Mouse (Mus musculus) megakaryocyte-erythroid progenitor cell, adult 5-6 weeks (primary cell): ENCODE results near the gene Grid1. TPM values are rescaled to one million over a fixed set of nuclear protein-coding genes. Genes with fewer than 3 reads are reported as not detected.

Experiments used
- ATAC-seq: replicated peaks from 2 replicates; pipeline ENCODE4 v1.8.0; 2016; ENCODE audit warnings: mild to moderate bottlenecking, inconsistent platforms; ENCODE audit not compliant: severe bottlenecking, poor library complexity, low FRiP score, low TSS enrichment
- total RNA-seq, 2 experiments: library from RNA; stranded (forward) in 1 of 2; stranded (reverse) in 1 of 2; fragments of 200-1000, 215-1000 nt in 1 of 2; fragments of >200 nt in 1 of 2; fragmentation: Nextera tagmentation in 1 of 2; gene quantifications; 2 replicates each; pipeline ENCODE4 v1.2.3; 2014 to 2017

Grid1 gene
- total RNA-seq, 2 experiments from 2014 or later, result not detected

DNA sequence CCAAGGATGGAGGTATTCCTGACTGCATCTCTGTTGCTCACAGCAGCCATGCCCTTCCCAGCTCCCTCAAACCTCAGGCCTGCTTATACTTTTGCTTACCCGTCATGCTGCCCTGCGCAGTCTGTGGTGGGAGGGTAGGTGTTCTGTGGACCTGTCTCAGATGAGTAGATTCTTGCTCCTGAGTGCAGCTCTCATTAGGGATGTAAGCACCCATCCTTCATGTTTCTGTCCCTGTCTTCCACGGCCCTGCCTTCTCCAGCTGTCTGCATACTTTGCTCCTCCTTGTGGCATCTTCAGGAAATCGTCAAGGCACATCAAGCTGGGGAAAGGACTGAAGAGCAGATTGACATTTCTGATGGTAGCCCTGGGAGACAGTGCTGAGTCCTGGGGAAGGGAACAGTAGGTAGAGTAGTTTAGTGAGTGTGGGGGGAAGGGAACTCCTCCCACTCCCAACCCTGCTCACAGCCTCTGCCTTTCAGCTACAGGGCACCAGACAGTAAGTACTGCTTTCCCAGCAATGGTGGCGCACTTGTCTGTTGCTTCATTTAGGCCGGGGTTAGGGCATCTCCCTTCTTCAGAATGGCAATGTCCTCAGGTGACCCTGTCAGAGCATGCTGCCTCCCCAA lies 273.8 kb downstream of the Grid1 start:
- ATAC-seq, result no peak

DNA sequence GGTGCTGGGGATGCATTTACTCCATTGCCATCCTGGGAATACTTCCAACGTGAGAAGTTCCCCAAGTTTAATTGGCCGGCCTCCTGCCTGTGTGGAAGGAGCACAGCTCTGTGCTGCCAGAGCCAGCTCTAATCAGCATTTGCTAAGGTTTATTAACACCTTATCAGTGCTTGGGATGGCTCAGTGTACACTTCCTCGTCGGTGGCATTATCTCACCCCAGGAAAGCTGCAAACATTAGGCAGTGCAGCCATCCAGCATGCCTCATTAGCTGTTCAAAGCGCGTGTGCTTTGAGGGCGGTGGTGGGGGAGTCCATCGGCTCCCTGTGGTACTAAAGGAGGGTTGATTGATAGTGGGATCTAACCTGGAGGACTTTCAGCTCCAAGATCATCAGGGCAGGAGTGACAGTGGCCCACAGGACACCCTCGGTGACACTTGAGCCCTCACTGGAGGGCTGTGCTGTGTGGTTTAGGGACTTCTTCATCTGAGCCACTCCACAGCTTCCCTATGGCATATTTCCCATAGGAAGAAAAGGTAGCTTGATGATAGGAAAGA lies 275.7 kb downstream of the Grid1 start:
- no peak for ATAC-seq

DNA sequence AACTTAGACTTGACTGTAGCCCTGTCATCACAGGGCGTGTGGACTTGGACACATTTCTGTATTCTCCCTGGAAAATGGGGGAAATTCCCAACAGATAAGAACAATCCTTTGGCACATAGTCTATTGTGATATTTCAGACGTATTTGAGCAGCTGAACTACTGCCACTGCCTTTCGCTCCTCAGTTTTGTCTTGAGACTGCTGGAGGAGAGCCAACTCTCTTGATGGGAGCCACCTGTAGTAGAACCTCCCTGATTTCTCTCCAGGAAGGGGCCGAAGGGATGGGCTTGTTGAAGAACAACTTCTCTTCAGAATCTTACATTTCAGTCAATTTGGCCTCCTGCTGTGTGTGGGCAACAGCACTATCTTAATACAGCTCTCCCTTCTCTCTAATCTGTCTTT lies 276.2 kb downstream of the Grid1 start:
- ATAC-seq, result no peak

DNA sequence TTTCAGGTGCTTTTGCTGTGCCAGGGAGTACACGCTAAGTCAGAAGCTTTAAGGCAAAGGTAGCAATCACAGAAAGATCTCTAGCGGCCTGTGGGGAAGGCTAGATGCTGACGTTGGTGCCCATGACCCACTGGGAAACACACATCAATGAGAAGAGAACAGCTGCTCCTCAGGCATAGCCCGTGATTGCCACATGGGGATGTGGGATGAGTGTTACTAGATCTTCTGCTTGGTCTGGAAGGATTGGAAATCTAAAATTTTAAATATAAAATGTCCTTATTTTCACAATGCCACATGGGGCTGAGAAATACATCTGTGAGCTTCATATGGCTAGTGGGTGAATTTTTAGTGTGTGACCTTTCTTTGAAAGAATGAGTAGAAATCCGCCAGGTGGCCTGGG lies 277.3 kb downstream of the Grid1 start:
- no peak for ATAC-seq

DNA sequence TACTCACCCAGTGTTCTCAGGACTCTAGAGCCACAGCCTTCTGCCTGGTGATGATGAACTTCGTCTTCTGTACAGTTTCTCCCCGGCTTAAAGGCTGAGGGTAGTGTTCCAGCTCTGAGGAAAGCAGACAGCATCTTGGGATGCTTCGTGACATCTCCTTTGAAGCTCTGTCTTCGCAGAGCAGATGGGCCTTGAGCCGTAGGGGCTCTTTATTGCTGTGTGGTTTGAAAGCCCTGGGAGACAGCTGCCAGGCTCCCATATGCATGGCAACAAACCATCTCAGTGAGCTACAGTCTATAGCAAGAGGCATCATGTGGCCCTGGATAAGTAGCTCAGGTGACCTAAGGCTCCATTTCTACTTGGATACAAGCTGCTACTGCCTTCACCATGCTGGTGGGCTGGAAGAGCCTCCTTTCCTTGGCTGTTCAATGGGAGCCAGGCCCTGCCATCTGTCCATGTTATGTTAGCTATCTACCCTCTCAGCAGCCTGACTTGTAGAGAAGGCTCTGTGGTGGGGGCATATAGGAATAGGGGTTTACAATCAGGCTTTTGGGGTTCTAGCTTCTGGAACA lies 283.8 kb downstream of the Grid1 start:
- ATAC-seq, result no peak

DNA sequence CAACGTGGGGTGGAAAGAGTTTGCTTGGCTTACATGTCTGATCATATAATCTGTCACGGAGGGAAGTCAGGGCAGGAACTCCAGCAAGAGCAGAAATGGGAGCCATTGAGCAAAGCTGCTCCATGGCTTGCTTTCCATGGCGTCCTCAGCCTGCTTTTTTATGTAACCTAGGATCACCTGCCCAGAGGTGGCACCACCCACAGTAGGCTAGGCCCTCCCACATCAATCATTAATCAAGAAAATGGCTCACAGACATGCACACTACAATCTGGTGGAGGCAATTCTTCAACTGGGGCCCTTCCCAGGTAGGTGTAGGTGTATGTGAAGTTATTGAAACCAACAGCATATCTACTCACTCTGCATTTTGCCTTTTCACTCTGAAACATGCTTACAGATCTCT lies 287.7 kb downstream of the Grid1 start:
- ATAC-seq, result no peak

DNA sequence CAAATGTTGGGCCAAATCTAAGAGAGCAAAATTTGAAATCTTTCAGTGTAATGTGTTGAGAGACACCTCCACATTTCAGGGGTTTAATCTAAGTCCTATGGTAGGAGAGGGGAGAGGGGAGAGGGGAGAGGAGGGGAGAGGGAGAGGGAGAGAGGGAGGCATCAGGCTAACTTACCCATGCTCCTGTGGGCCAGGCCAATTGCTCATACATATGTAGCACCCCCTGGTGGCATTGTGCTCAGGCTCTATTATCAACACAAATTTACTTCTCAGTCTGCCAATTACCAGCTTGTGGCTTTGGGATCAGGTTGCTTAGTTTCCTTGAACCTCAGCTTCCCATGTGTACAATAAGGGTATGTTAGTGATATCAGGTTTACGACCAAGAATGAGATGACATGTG lies 291.0 kb downstream of the Grid1 start:
- no peak for ATAC-seq

DNA sequence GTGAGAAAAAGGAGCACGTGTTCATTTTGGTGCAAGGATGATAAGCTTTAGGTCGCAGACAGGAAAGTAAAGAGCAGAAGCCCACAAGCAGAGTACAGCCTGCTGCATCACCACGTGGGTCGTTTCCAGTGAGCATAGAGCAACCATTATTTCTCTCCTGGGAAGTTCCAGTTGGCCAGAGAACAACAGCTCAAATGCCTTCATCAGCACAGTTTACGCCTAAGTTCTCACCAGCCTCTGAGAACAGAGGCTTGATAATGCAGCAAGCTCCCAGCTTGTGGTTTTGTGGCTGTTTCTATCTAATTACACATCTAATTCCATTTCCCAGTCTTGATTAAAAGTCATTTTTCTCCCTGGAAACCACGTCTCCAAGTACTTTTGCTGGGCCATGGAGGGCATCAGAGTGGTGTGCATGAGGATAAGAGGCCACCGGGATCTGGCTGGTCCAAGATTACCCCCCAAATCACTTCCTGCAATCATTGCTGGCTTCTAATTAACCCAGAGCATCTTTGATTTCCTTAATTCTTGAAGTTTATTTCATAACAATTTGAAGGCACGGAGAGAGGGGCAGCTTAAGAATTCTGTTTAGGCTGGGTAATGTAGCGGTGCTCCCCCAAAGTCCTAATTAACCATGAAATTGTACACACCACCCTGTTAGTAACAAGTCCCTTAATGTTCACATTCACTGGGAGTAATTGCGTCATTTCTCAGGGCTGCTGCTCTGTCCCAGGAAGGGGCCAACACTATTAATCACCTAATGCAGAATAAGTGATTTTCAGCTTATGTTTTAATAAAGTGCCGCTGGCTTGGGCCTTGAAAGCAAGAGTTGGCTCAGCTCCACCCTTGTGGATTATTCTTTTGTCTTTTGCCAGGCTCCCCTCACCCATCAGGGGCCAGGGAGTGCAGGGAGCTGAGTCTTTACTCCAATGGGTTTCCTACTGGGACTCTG lies 292.7 kb downstream of the Grid1 start:
- no peak for ATAC-seq

DNA sequence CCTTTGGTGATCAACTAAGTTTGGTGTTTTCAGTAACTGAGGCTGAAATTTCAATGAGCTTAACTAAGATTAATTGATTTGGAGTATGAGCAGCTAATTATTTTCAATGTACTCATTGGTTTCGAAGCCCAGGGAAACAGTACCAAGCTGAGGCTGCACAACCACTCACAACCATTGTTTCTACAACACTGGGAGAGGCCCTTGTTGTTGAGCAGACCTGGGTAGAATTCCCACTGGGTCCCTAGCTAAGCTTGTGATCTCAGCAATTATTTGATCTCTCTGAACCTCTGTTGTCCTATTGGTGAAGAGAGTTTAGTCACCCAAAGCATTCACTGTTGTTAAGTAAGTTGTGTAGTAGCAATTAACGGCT lies 293.4 kb downstream of the Grid1 start:
- ATAC-seq, result no peak

DNA sequence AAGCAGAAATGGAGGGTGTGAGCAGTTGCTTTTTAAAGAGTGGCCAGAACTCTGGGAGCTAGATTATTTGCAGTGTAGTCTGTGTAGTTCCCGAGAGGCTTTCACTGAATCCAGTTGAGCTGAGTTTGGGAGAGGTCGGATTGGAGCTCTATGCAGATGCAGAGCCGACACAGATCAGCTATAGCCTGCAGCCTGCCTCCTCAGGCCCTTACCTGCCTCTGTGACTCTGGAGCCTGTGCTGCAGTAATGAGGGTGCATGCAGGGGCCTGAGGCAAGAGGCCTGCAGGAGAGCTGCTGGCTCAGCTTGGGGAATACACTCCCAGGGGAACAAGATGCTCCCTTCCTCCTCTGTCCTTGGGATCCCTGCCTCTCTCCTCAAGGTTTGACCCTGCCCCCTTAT lies 296.0 kb downstream of the Grid1 start:
- ATAC-seq, result no peak

DNA sequence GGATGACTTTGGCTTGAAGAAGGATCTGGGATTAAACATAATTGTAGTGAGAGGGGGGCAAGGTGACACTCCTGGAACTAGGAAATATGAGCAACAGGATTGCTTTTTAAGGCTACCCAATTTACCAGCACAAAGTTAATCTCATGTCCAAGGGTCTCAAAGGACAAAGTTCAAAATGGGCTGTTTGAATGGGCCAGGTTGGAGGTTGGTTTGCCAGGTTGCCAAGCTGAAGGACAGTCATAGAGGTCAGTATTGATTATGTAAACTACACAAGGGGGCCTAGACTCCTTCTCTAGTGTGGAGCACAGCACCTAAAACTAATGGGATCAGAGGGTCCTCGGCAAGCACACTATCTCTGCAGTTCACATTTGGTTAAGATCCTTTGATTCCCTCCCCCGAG lies 300.2 kb downstream of the Grid1 start:
- no peak for ATAC-seq

DNA sequence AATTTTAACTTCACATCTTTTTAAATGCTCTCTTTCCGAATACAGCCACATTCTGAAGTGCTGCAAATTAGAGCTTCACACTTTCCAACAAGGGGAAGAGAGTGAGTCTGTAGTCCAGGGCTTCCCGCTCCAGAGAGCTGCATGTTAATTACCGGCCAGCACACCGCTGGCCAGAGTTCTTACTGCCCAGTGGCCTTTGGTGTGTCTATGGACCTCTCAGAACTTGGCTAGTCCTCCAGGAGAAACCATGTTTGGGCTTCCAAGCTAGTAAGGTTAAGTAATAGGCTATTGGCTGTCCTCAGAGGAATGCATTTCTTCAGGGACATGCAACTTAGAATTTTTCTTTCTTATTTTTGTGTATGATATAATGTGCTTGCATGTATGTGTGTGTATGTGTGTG lies 301.0 kb downstream of the Grid1 start:
- ATAC-seq, result no peak

DNA sequence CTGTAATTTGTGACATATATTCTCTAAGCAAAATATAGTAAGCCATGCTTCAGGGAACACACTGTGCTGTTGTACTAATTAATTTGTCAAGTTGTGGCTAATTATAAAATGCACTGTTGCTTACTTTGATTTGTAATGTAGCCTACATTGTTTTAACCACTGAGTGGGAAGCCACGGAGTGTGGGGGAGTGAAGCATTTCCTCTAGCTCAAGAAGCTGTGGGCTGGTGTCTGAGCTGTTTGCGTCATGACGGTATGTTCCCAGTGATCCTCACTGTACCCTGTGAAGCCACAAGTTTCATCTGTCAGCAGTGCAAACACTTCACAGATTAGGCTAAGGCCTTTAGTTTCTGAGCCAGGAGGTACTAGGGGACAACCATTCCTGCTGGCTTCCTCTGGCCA lies 302.2 kb downstream of the Grid1 start:
- no peak for ATAC-seq

DNA sequence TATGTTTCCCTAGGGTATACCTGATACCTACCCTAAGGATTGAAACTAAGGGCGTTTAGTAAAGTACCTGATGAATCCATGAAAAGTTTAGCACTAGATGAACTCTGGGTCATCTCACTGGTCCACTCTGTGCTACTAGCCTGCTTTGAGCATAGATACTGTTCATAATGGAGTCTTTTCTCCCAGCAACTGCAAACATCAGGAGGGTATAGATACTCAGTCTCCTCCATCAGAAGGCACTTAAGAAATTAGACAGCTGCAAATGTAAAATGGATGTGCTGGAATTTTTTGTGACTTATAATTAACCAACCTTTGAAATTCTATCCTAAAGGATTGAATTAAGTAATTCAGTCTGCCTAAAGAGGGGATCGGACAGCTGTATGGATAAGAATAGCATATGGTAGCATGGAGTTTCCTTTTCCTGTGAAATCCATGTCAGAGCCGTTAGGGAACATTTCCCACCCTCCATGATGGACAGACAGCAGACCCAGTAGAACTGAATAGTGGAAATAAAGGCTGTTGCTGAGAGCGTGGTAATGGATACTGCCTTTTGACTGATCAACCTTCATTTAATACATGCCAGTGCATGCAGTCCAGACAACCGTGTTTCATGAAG lies 303.5 kb downstream of the Grid1 start:
- ATAC-seq, result no peak

DNA sequence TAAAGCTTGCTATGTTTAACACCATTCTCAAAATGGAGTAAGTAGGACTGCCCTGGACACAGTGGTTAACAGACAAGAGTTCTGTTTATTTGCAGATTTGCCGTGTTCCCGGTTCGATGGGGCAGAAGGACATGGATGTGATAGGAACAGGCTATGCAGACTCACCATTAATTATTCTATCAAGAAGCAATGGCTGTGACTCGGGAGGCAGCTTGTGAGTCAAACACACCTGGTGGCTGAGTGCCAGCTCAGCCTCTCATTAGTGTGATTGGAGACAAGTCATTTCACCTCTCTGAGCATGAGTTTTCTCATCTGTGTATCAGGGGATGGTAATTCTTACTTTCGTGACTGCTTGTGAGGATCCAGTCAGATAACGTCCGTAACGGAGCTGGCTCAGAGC lies 307.7 kb downstream of the Grid1 start:
- ATAC-seq, result no peak

DNA sequence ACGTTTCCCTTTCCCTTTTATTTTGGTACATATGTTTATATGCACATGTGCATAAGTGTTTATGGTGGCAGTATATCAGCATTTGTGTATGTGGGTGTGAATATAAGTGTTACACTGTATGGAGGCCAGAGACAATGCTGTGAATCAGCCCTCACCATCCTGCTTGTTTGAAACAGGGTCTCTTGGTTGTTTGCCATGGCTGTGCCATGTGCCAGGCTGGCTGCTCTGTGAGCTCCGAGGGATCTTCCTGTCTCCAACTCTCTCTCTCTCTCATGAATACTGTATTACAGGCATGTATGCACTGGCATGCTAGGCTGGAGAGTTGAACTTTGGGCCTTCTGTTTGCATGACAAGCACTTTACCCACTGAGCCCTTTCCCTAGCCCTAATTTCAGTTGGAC lies 315.1 kb downstream of the Grid1 start:
- ATAC-seq, result no peak

DNA sequence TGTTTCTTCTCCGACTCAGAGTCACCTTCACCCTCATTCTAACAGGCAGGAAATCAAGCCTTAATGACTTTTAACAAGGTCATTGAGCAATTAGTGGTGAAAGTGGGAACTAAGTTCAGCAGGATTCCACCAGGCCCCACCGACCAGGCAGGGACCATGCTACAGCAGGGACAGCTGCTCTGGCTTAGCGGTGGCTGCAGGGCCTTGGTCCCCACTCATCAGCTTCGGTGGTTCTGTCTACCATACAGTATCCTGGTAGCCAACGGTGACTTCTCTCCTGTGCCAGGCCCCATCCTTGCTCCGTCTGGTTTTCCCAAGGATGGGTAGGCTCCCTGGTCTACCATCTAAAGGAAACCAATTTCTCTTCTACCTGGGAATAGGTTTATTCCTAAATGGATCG lies 318.2 kb downstream of the Grid1 start:
- ATAC-seq, result no peak

DNA sequence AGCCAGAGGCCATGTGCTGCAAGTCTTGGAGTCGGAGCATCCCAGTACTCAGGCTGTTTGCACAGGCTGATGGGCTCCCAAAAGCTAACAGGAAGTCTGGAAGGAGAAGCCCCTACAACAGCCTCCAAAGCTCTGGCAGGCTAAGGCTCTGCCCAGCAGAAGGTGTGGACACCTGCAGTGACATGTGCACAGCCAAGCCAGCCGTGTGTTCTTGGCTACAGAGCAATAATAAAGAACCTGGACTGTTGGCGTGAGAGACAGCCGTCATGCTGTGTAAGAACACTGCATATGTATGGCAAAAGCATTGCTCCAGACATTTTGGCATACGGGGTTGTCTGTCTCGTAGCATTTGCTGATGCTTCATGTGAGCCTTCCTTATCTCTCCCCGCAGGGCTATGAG lies 319.9 kb downstream of the Grid1 start:
- ATAC-seq, result no peak

DNA sequence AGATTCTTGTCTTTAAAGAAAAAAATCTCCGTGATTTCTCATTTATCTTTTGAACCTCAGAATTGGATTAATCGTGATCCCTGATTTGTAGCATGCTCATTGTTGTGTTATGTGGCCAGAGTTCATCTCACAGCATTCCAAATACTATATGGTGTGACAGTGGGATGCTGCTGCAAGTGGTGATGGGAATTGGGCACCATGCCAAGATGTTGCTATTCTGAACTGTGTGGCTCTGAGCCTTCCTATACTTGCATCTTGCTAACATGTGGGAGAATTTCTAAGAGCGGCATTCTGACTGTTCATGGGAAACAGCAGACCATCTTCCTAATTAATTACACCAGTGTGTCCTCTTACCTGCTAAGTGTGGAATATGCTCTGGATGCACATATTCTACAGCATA lies 332.5 kb downstream of the Grid1 start:
- no peak for ATAC-seq

DNA sequence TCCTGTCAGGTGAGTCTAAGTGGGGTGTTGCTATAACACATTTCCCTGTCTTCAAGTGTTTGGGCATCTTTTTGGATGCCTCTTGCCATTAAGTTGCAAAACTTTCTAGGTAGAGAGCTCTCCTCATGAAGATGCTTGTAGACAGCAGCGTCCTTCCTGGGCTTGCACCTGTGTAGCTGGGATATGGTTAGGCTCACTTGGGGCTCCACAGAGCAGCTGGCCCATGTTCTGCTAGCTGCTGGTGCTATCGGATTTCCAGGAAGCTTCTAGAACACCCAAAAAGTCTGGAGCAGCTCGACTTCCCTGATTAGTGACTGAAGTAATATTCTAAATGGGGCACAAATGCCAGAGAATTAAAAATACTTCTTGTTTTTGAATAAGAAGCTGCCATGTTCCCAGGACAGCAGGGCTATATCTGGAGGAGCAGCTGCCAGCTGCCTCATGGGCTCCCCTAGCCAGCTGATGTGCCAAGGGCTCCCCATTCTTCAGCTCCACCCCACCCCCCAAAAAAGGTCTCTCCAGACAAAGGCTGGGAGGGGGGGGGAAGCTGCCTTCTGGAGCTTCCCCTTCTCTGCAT lies 333.9 kb downstream of the Grid1 start:
- ATAC-seq, result no peak
